Mouse (Mus musculus) retina, postnatal 7 days (tissue): ENCODE data around the gene Gm4787.
"Not testable (repeated sequence)": the region's sequence is repeated elsewhere in the genome, so short reads cannot be mapped to it uniquely, and the experiment has no call there.

Source experiments
- DNase-seq: peaks from one replicate; pipeline ENCODE4 v3.0.0-alpha.2; 2012; ENCODE audit warnings: low read depth, low spot score

Gene Gm4787

DNA sequence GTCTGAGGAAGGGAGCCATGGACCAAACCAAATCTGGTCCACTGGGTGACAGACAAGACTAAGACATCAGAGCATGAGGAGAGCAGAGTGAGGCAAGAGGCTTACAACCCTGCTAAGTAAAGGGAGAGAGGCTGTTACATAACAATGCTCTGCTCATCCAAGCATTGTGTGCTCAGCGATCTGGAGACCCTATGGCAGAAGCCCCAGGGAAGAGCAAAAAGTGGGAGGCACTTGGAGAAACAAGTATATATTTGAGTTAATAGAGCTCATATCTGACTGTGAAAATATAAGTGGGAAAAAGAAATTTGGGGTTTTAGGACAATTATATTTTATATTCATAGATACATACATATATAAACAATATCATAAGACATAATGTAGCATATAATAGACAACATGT is at the start of gene Gm4787:
Gene Gm4787, minus strand, starts transcription at position 101 of the 400 bp plus-strand sequence.
- DNase-seq, result not testable (repeated sequence)

- DNase-seq, result no peak
Measured at GRCm38 (mm10) chr12:81421846-81422245, 42.6 kb upstream of the Gm4787 start, which contains the start of gene Adam4. Gene Adam4, minus strand, starts transcription at chr12:81421946.

GRCm38 (mm10) chr12:81413211-81413610 is 33.9 kb upstream of the Gm4787 start:
- no peak for DNase-seq

DNA sequence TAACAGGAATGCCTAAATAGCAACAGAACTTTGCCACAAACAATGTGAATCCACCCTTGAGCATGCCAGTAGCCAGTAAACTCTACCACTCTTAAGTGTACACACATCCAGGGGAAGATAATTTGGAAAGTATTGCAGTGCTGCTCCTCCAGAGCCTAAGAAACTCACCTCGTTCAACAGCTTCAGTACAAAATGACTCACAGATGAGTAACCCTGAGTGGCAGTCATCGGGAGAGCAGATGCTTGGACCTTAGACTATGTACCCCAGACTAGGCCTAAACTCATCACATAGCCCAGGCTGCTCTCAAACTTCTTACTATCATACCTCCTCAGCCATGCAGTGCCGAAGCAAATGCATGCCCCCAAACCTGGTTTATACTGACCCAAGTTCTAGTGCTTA is 29.7 kb upstream of the Gm4787 start:
- DNase-seq, result no peak

GRCm38 (mm10) chr12:81402187-81402586 is 22.9 kb upstream of the Gm4787 start:
- peak; percentile 56 for DNase-seq

GRCm38 (mm10) chr12:81333841-81334240 is 45.4 kb downstream of the Gm4787 start:
- DNase-seq, result no peak

- peak; percentile 50 for DNase-seq
Measured at GRCm38 (mm10) chr12:81332875-81333421, 46.3 kb downstream of the Gm4787 start, which contains the start of gene Slc8a3. Gene Slc8a3, minus strand, starts transcription at chr12:81333180.

- peak; percentile 49 for DNase-seq
Measured at GRCm38 (mm10) chr12:81331937-81332874, 47.1 kb downstream of the Gm4787 start.

GRCm38 (mm10) chr12:81331046-81331638 is 48.1 kb downstream of the Gm4787 start:
- no peak for DNase-seq
